Mouse (Mus musculus): Measurements from ENCODE around the gene Sema3d. TPM values are rescaled to one million over a fixed set of nuclear protein-coding genes. Genes with fewer than 3 reads are reported as not detected.
A peak's percentile ranks its signal among the peaks of the same experiment; 100 is the strongest.

Gene Sema3d
- 19.0 and 19.9 TPM in 2 replicates for polyA plus RNA-seq (2015; fragmentation: Nextera tagmentation; extraction: Ambion mirVana)

DNA sequence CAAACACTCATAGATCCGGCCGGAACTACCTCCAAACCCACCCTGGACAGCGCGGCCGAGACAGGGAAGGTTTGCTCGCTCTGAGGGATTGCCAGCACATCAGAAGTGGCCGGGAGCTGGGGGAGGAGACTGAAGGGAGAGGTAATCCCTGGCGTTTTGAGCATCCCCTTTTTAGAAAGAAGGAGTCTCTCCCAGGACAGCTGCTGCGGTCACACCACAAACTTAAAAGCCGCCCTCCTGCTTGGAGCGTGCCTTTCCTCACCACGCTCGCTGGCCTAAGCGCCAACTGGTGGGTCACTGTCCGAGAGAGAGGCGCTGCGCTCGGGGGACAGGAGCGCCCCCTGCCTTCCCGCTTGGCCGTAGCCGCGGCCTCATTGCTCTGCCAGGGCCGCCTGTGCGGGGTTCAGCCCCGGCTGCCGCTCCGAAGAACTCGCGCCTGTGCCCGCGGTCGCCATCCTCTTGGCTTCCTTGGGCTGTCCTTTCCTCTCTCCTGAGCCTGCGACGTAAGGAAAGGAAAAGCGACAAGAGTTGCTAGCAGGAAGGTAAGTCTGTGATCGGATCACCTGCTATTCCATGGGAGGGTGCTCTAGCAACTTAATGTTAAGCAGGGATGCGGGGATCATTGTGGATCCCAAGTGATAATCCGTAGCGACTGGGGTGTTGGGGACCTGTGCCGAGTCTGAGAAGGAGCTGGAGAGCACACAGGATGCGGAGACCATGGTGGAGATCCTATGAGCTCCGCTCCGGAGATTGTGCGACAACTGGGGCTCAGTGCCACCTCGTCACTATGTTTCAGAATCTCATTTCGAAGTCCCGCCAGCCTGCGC lies at the start of gene Sema3d:
Sema3d (plus strand) TSS at position 253 of the 827 bp plus-strand sequence.
- H3K4me2 ChIP-seq = peak within 1 kb of the TSS; percentile 87
- H3K4me3 ChIP-seq (replicated peaks) = peak within 1 kb of the TSS; percentile 66
- ATAC-seq (replicated peaks; ENCODE audit: low FRiP score) = peak; percentile 98
- peaks cover 13% of the 10 kb centered on the region for H3K4me1 ChIP-seq
- H3K9ac ChIP-seq = peak within 1 kb of the TSS; percentile 55
- H3K27ac ChIP-seq = peak within 1 kb of the TSS; percentile 76
- under 1% methylated on average over 49 of the region's 49 CpGs for WGBS
- H3K9me3 ChIP-seq (replicated peaks) = no peaks in the 10 kb centered on the region
- H3K27me3 ChIP-seq = no peaks in the 10 kb centered on the region
- no peaks in the 10 kb centered on the region for H3K36me3 ChIP-seq

DNA sequence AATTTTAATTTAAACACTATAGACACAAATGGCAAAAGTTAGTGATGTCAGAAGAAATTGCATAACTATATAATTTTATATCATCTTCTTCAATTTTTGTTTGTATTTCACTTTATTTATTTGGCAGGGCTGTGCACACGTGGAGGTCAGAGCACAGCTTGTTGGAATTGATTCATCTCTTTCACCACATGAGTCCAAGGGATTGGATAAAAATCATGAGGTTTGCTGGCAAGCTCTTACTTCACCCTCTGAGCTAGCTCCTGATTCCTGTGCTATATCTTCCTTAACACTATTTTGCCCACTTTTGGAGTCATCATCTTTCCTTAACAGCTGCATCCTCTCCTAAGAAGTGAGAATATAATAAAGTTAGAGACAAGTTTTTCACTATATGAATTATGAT lies 5.9 kb upstream of the Sema3d start:
- H3K4me1 ChIP-seq = no peaks in the 10 kb centered on the region
- no peak overlapping the region for H3K4me2 ChIP-seq
- H3K9ac ChIP-seq = no peak overlapping the region
- H3K36me3 ChIP-seq = no peaks in the 10 kb centered on the region
- ATAC-seq (replicated peaks; ENCODE audit: low FRiP score) = no peak
- WGBS = 55% methylated on average over 1 of the region's 1 CpGs
- H3K9me3 ChIP-seq (replicated peaks) = no peaks in the 10 kb centered on the region
- H3K4me3 ChIP-seq (replicated peaks) = no peak overlapping the region
- H3K27ac ChIP-seq = no peak overlapping the region
- no peaks in the 10 kb centered on the region for H3K27me3 ChIP-seq

DNA sequence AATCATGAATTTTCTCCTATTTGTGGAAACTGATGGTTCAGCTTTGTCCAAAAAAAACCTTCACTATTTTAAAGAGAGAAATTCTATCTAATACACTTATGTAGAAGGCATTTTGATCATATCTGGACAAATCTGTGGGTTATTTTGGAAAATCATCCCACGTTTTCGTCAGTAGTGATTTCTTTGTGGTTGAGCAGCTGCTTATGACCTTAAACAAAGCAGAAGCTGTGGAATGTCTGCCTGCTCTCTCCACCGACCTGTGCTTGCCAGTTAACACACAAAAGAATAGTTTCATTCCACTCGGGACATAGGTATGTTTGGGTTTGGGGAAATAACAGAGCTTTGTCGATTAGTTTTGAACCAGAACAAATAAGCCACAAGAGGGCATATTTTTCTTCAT lies 4.3 kb upstream of the Sema3d start:
- H3K27ac ChIP-seq = no peak overlapping the region
- no peak overlapping the region for H3K4me2 ChIP-seq
- no peak overlapping the region for H3K4me3 ChIP-seq (replicated peaks)
- no peak overlapping the region for H3K9ac ChIP-seq
- no peaks in the 10 kb centered on the region for H3K27me3 ChIP-seq
- no peaks in the 10 kb centered on the region for H3K36me3 ChIP-seq
- no peak for ATAC-seq (replicated peaks; ENCODE audit: low FRiP score)
- WGBS = 43% methylated on average over 5 of the region's 5 CpGs
- H3K4me1 ChIP-seq = peaks cover 4% of the 10 kb centered on the region
- H3K9me3 ChIP-seq (replicated peaks) = no peaks in the 10 kb centered on the region

DNA sequence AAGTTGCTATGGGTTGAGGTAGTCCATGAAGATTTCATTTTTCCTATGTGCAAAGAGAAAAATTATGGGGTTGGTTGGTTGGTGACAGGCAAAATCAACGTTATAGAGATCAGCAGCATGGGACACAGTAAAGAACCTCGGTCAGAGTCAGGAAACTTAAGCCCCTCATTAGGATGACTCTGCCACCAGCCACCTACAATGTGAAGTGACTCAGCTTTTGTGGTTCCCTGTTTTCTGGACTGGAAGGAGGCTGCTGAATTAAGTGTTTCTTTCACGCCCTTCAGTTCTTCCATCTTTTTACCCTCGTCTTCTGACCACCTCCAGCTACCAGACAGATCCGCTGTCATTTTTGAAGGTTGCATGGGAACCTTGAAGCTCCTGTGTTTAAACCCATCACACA lies 1.2 kb upstream of the Sema3d start:
- no peaks in the 10 kb centered on the region for H3K27me3 ChIP-seq
- no peak overlapping the region for H3K4me2 ChIP-seq
- no peak for ATAC-seq (replicated peaks; ENCODE audit: low FRiP score)
- H3K9me3 ChIP-seq (replicated peaks) = no peaks in the 10 kb centered on the region
- H3K27ac ChIP-seq = no peak overlapping the region
- H3K4me1 ChIP-seq = peaks cover 13% of the 10 kb centered on the region
- no peak overlapping the region for H3K9ac ChIP-seq
- H3K4me3 ChIP-seq (replicated peaks) = no peak overlapping the region
- WGBS = 80% methylated on average over 5 of the region's 5 CpGs
- no peaks in the 10 kb centered on the region for H3K36me3 ChIP-seq

DNA sequence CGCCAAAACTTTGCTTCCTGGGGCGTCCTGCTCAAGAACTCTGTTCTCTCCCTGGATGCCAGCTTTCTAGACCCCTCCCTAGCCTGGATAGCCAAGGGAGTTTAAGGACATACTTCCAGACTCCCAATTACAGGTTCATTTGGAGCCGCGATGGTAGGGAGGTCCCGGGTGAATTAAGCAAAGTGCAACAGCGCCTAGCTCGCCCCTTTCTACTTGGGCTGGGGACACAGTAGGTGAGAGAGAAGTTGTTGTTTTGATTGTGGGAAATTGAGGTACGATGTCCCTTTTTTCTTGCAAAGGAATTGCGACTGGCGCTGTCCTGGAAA lies 738 bp downstream of the Sema3d start:
- 1% methylated on average over 10 of the region's 10 CpGs for WGBS
- peak overlapping the region; percentile 66 for H3K4me3 ChIP-seq (replicated peaks)
- H3K27ac ChIP-seq = peak overlapping the region; percentile 76
- peak; percentile 22 for ATAC-seq (replicated peaks; ENCODE audit: low FRiP score)
- H3K9me3 ChIP-seq (replicated peaks) = no peaks in the 10 kb centered on the region
- H3K27me3 ChIP-seq = no peaks in the 10 kb centered on the region
- peak overlapping the region; percentile 87 for H3K4me2 ChIP-seq
- peak overlapping the region; percentile 55 for H3K9ac ChIP-seq
- H3K4me1 ChIP-seq = peaks cover 13% of the 10 kb centered on the region
- no peaks in the 10 kb centered on the region for H3K36me3 ChIP-seq

DNA sequence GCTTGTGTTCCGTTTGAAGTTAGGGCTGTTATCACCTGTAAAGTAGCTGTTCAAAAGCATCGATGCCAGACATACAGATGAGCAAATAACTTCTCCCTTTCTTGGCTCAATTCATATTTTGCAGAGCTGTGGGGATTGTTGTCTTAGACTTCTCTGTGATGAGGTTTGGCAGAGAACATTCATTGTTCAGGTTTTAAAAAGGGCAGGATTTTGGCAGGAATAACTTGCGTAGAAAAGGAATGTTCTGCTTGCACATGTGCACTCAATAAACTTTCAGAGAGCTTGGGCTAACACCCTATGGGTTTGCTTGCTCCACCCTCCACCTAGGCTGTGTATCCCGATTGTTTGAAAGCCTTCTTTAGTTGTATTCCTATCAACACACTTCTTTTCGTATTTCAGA lies 9.5 kb downstream of the Sema3d start:
- H3K4me1 ChIP-seq = no peaks in the 10 kb centered on the region
- no peak overlapping the region for H3K4me3 ChIP-seq (replicated peaks)
- no peak overlapping the region for H3K9ac ChIP-seq
- no peak overlapping the region for H3K4me2 ChIP-seq
- no peaks in the 10 kb centered on the region for H3K9me3 ChIP-seq (replicated peaks)
- no peak overlapping the region for H3K27ac ChIP-seq
- no peak for ATAC-seq (replicated peaks; ENCODE audit: low FRiP score)
- H3K36me3 ChIP-seq = no peaks in the 10 kb centered on the region
- 89% methylated on average over 5 of the region's 5 CpGs for WGBS
- no peaks in the 10 kb centered on the region for H3K27me3 ChIP-seq

DNA sequence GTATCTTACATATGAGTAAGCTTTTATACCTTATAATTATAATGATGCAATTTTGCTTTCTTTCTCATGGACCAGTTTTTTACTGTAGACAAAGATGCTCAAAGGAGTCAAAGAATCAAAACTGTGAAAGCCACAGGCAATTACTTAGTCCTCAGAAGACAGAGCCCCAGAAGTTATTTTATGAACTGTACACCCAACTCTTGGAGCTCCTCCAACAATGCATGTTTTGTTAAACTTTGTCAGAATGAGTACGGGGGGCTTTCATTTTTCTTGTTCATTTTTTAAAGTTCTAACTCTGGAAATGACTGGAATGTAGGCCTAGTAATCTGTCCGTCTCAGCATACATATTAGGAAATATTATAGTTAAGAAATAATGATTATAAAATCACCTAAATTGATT lies 16.1 kb downstream of the Sema3d start:
- no peaks in the 10 kb centered on the region for H3K27me3 ChIP-seq
- ATAC-seq (replicated peaks; ENCODE audit: low FRiP score) = no peak
- no peaks in the 10 kb centered on the region for H3K36me3 ChIP-seq
- no peak overlapping the region for H3K9ac ChIP-seq
- H3K4me2 ChIP-seq = no peak overlapping the region
- no peak overlapping the region for H3K27ac ChIP-seq
- 51% methylated on average over 2 of the region's 2 CpGs for WGBS
- H3K4me1 ChIP-seq = no peaks in the 10 kb centered on the region
- no peaks in the 10 kb centered on the region for H3K9me3 ChIP-seq (replicated peaks)
- H3K4me3 ChIP-seq (replicated peaks) = no peak overlapping the region

DNA sequence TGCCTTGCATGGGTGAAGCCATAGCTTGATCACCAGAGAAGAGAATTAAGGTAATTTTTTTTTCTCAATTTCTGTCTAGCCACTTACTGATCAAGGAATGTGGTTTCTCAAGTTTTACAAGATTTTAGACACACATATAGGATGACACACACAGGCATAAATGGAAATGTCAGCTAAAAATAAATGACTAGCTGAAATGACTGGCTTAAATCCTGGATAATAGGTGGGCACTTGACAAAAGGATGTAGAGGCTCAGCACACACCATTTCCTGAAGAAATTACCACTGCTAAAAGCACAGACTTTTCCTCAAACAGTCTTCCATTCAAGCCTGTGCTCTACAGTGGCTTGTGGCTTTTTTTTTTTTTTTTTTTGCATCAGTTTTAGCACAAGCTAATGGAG lies 21.0 kb downstream of the Sema3d start:
- no peaks in the 10 kb centered on the region for H3K4me1 ChIP-seq
- no peak overlapping the region for H3K4me3 ChIP-seq (replicated peaks)
- H3K27me3 ChIP-seq = no peaks in the 10 kb centered on the region
- H3K36me3 ChIP-seq = no peaks in the 10 kb centered on the region
- no peak overlapping the region for H3K27ac ChIP-seq
- H3K9ac ChIP-seq = no peak overlapping the region
- no peaks in the 10 kb centered on the region for H3K9me3 ChIP-seq (replicated peaks)
- H3K4me2 ChIP-seq = no peak overlapping the region
- ATAC-seq (replicated peaks; ENCODE audit: low FRiP score) = no peak

DNA sequence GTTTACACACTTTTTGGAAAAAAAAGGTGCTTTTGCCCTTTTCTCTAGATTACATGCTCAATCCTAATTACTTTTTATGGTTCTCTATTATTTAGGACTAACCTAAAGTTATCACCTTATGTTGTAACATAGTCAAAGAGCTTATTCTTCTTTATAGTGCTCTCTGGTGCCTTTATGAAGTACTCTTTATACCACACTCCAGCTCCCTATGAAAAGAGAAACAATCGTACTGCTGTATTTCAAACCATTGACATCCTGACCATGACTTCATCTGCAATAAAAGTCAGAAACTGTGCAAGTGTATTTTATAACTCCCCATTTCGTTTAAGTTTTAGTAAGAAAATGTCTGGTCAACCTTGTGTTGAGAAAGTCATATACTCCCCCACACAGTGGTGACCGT lies 29.4 kb downstream of the Sema3d start:
- Histone ChIP-seq H3K4me2 (no peak overlapping the region), H3K4me3 (replicated peaks) (no peak overlapping the region), H3K4me1 (no peaks in the 10 kb centered on the region), H3K9ac (no peak overlapping the region), H3K27me3 (no peaks in the 10 kb centered on the region), H3K27ac (no peak overlapping the region), H3K9me3 (replicated peaks) (no peaks in the 10 kb centered on the region), H3K36me3 (no peaks in the 10 kb centered on the region)
- WGBS = 31% methylated on average over 3 of the region's 3 CpGs
- no peak for ATAC-seq (replicated peaks; ENCODE audit: low FRiP score)

DNA sequence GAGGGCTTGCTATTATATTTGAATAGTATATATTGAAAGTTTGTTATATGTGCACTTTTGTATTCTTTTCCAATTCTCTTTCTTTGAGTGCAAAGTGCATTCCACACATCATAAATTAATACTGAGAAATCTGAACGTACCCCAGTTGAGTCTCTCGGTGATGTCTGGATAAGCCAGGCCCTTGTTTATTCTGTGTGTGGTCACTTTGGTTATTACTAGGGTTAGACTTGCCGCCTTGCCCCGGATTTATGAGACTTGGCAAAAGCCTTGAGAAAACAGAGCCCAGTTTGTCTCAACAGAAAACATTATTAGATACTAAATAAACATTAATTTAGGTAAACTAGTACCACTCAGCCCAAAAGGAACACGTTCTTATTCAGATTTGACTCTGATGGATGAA lies 40.1 kb downstream of the Sema3d start:
- no peaks in the 10 kb centered on the region for H3K27me3 ChIP-seq
- no peak overlapping the region for H3K27ac ChIP-seq
- no peaks in the 10 kb centered on the region for H3K9me3 ChIP-seq (replicated peaks)
- no peaks in the 10 kb centered on the region for H3K36me3 ChIP-seq
- ATAC-seq (replicated peaks; ENCODE audit: low FRiP score) = no peak
- H3K9ac ChIP-seq = no peak overlapping the region
- 19% methylated on average over 5 of the region's 5 CpGs for WGBS
- H3K4me1 ChIP-seq = no peaks in the 10 kb centered on the region
- no peak overlapping the region for H3K4me2 ChIP-seq
- H3K4me3 ChIP-seq (replicated peaks) = no peak overlapping the region

DNA sequence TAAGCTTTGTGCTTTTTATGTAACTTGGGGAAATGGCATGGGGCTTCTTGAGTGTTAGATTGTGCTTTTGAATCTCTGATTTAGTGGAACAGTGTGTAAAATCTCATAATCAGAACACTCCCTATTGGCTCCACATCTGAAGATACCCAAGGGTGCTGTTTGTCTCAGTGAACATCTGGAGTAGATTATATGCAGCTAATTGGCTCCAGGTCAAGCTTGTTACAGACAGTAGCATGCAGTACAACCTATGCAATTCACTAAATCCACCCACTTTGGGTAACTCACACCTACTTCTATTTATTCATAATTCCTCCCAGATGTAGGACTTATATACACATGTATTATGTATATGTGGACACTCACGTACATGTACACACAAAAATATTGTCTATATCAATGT lies 58.6 kb downstream of the Sema3d start:
- H3K36me3 ChIP-seq = no peaks in the 10 kb centered on the region
- no peaks in the 10 kb centered on the region for H3K27me3 ChIP-seq
- H3K4me1 ChIP-seq = peaks cover 10% of the 10 kb centered on the region; the same call in 1 of the 2 replicates
- no peaks in the 10 kb centered on the region for H3K9me3 ChIP-seq (replicated peaks)
- H3K9ac ChIP-seq = no peak overlapping the region
- H3K27ac ChIP-seq = no peak overlapping the region
- H3K4me3 ChIP-seq (replicated peaks) = no peak overlapping the region
- ATAC-seq (replicated peaks; ENCODE audit: low FRiP score) = no peak; the same call in 1 of the 2 replicates
- no peak overlapping the region for H3K4me2 ChIP-seq
- 67% methylated on average over 1 of the region's 1 CpGs for WGBS

DNA sequence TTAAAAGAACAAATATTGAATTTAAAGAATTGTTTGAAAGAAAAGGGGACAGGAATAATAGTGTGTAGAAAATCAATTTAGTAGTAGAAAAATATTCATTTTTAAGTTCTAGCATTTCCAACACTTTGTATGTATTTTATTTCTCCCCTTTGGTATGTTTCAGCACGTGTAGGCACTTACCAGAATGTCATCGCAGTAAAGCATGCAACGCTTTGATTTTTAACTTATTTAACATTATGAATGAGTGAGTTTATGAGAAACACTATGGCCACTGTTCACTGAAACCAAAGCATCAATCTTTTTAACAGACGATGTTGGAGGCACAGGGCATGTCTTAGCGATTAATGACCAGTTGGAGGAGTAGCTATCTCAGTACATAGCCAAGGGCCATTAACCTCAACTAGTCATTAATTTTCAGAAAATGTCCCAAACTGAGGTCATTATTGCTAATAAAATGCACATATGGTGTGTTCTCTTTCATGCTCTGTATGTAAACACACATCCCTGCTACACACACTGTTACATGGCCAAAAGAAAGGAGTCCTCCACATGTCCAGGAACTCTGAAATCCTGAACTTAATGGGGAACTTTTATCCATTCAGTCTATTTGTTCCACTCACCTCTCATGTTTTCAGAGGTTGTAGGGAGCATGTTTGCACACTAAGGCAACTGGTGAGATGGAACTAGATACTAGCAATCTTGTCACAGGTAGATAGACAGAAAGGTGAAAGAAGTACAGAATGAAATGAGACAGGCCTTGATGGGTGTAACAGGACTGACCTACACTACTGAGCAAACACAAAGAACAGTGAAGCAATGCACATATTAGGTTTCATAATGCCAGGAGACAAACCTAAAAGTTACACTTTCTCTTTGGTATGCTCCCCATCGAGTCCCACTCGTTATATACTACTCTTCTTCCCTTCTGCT lies 59.3 kb downstream of the Sema3d start:
- no peaks in the 10 kb centered on the region for H3K27me3 ChIP-seq
- 23% methylated on average over 7 of the region's 7 CpGs for WGBS
- H3K9ac ChIP-seq = no peak overlapping the region
- no peaks in the 10 kb centered on the region for H3K36me3 ChIP-seq
- no peak overlapping the region for H3K27ac ChIP-seq
- ATAC-seq (replicated peaks; ENCODE audit: low FRiP score) = peak; percentile 88
- H3K4me3 ChIP-seq (replicated peaks) = no peak overlapping the region
- no peaks in the 10 kb centered on the region for H3K9me3 ChIP-seq (replicated peaks)
- no peak overlapping the region for H3K4me2 ChIP-seq
- H3K4me1 ChIP-seq = peaks cover 10% of the 10 kb centered on the region; the same call in 1 of the 2 replicates

Data from kidney, embryonic 15.5 days (tissue).